Mouse (Mus musculus) layer of hippocampus, postnatal 36 days (tissue): ENCODE data around the gene Atp8b4. TPM values are rescaled to one million over a fixed set of nuclear protein-coding genes. Genes with fewer than 3 reads are reported as not detected.
"Not testable (repeated sequence)": the region's sequence is repeated elsewhere in the genome, so short reads cannot be mapped to it uniquely, and the experiment has no call there.

ENCODE experiments used
- DNase-seq, 2 experiments: peaks; one replicate each; pipeline ENCODE4 v3.0.0; 2022
- total RNA-seq, 2 experiments: library from RNA; stranded (reverse); gene quantifications; 2 replicates each; pipeline ENCODE4 v1.2.3; 2021

Gene Atp8b4
- total RNA-seq, 2 experiments from 2014 or later: not detected

DNA sequence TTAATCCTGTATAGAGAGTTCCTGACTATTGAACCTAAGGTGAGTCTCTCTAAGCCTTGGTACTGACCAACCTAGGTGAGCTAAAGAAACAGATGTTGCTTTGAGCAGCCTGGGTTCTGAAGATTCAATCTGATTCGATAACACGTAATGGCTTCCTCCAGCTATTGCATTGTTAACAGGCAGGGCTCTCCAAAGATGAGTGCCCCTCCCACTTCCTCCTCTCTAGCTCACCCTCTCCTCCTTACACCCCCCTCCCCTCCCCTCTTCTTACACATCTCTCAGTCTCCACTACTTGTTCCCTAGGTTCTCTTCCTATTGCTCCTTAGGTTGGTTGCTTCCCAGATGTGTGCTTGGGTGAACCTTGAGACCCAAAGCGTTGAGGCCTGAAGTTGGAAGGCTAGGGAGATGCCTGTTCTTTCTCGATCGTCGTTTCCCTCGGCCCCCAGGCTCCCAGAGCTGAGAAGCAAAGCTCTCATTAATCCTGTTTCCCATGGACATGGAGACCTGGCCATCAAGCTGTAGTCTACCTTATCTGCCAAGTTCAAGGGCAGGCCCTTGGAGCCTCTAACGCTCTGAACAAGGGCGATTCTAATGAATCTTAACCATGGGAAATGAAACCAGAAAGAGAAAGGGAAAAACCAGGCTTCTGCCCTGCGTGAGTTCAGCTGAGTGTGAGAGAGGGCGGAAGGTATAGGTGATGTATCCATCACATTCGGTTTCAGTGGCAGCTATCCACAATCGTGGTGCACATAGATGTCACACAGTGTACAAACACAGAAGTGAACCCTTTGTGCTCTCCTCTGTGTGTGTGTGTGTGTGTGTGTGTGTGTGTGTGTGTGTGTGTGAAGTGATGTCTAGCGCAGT lies 4.4 kb downstream of the Atp8b4 start:
- no peak for DNase-seq

DNA sequence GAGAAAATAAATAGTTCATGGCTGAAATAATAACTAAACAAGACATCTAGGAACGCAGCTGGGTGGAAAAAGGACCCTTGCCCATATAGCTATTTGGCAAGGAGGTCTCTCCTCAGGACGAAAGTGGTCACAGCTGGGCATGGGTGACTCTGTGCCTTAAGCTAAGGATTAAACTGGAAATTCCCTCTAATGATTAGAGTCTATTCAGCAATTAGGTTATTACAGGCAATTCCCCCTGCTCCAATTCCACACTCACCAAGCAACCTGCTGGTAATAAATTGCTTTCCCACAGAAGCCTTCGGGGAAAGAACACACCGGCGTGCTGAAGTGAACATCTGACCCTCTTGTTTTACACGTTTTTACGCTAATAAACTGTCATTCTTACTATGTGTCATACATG lies 5.2 kb downstream of the Atp8b4 start:
- DNase-seq: no peak

DNA sequence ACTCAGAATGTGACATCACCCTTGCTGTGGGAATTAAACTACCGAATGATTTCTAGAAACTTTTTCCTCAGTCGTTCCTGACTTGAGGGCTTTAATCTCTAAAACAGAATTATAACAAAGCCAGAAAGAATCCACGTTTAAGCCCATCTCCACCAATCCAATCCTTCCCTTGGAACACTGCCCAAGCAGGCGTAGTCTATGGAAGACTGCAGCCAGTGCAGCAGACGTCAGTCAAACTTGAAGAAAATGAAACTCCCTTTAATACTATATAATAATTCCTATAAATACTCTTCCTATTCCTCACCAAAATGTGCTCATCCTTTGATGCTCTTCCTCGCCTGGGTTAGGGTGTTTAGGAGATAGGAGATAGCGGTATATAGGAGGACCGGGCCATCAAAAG lies 7.2 kb downstream of the Atp8b4 start:
- DNase-seq: no peak

GRCm38 (mm10) chr2:126492713-126493112 lies 7.8 kb downstream of the Atp8b4 start:
- no peak for DNase-seq

- DNase-seq: no peak
Measured at GRCm38 (mm10) chr2:126491446-126491845, 9.0 kb downstream of the Atp8b4 start.

GRCm38 (mm10) chr2:126490573-126490972 lies 9.9 kb downstream of the Atp8b4 start:
- no peak for DNase-seq

DNA sequence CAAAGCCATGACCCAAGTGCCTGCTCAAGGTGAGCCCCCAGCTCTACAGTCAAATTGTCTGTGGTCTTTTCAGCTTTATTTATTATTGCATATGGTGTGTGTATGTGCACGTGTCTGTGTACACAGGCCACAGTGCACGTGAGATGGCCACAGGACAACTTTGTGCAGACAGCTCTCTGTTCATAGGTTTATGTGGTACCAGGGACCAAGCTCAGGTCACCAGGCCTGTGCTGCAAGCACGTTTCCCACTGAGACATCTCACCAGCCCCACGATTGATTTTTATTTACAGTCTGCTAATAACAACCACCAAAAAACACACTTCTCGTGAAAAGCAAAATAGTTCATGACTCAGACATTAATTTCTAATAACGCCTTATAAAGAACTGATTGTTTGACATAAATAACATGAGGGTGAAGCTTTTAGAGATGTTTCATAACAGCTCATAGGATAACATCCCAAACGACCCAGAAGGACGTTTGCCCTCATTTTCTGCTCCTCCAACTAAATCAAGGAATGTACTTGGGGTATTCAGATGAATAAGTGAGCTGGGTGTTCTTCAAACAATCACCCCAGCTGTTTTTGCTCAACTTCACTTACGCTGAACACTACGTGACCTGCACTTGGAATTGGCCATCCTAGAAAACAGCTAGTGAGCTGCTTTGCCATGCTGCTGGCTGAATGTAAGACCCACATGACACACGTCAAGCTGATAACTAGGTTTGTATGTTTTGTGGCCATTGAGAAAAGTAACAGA lies 15.0 kb downstream of the Atp8b4 start:
- no peak for DNase-seq

DNA sequence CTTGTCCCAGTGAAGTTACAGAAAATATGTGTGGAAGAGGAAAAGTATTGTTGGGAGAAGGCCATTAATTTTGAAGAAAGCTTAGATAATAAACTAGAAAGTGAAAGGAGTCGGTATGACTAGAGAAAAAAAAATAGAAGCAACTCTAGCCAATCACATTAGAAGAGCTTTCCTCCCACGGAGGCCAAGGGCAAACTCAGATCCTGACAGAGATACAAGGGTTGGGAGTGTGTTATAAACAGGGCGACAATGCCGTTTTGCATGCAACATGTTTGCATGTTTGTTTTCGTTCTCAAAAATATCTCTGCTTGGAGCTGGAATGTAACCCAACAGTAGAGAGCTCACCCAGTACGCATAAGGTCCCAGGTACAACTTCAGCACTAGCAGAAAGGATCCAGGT lies 17.1 kb downstream of the Atp8b4 start:
- DNase-seq: no peak

DNA sequence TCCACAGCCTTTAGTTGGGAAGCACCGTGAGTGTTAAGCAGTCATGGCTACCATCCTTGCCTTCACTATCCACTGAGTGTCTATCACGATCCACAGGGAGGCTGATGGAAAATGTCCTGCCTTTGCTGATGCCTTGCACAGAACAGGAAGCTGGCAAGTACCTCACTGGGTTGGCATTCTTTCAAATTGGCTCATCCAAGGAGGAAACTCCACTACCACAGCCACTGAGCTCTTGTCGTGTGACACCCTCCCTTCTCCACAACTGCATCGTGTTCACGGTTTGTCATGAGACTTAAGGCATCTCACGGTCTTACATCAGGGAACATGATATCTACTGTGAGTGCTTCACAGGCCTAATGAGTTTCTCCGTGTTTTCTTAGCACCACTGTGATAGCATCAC lies 22.9 kb downstream of the Atp8b4 start:
- DNase-seq: no peak

GRCm38 (mm10) chr2:126475681-126476410 lies 24.6 kb downstream of the Atp8b4 start:
- DNase-seq: no peak

GRCm38 (mm10) chr2:126474019-126474418 lies 26.5 kb downstream of the Atp8b4 start:
- DNase-seq: no peak

DNA sequence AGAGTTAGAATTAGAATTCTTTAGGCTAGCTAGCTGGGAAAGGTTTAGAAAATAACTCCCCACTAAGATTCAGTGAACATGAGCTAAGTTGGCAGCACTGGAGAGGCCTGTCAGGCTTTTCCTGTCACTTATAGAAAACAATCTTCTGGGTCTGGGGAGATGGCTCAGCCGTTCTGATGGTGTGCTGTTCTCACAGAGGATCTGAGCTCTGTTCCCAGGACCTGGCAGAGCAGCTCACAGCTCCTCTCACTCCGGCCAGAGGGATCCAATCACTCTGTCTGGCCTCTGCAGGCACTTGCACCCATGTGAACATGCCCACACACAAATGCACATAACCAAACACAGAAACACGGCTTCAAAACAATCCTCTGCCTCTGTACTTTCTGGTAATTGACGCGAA lies 27.6 kb downstream of the Atp8b4 start:
- no peak for DNase-seq

DNA sequence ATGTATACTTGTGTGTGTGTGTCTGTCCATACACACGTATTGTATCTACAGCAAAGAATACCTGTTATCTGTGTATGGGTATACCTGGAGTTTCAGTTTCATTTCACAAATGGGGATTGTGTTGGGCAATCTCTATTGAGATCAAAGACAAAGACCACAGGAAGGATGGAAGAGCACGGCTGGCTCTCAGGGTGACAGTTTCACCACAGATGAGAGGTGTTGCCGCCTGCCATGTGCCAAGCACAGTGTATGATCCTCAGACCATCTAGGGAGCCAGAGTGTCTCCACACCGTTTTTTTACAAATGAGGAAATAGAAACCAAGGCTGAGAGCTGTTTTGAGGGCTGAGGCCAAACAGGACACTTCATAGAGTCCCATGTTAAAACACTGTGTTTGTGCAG lies 32.7 kb downstream of the Atp8b4 start:
- DNase-seq: no peak

DNA sequence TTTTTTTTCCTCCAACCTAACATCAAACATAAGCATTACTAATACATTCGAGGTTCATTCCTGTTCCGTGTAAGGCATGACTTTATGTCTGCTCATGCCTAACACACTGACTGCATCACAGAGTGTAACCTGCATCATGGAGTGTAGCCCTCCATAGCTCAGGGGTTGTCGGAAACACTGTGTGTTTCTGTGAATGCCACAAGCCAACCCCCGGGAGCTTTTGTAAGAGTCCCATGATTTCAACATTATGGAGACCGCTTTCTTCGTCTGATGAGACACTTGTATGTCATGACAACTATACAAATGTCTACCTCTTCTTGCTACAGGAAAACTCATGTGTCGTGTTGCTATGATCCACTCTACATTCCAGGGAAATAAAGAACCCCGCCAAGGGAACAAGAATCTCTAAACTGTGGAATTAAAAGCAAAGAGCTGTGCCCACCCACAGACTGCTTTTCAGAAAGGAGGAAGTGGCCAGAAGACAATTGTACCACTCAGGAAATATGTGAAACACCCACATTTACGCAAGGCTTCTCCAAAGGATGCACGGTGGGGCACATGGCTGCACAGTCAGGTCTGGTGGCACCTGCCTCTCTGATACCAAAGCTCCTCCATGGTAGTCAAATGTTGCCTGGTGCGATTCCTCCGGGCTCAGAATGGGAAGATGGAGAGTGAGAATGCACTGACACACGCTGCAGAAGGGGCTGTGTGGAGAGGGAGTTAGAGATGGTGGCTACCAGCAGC lies 33.9 kb downstream of the Atp8b4 start:
- DNase-seq: no peak

- no peak for DNase-seq
Measured at GRCm38 (mm10) chr2:126458661-126459060, 41.8 kb downstream of the Atp8b4 start.

DNA sequence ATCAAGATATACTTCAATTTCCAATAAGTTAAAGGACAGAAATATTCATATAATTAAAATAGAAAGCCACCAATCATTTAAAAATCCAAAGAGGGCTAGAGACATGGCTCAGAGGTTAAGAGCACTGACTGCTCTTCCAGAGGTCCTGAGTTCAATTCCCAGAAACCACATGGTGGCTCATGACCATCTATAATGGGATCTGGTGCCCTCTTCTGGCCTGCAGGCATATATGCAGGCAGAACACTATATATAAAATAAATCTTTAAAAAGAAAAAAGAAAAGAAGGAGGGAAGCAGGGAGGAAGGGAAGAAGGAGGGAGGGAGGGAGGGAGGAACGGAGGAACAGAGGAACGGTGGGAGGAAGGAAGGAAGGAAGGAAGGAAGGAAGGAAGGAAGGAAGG lies 42.7 kb downstream of the Atp8b4 start:
- DNase-seq: not testable (repeated sequence)

DNA sequence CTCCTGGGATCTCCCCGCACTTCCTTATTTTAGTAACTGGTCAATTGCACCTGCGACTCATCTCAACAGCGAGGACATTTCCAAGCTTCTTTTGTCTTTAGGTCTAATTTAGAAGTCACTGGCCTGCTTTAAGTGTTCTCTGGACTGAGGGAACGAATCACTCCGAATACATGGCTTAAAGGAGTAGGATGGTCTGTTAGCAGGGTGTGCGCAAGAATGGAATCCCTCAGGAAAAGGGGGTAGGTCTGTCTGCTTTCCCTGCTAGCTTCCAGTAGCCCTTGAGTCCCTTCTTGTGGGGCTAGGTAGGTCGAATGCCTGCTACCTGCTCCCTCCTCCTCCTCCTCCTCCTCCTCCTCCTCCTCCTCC lies 49.6 kb downstream of the Atp8b4 start:
- no peak for DNase-seq

- peak in 1 of 2 experiments; percentile 8 for DNase-seq
Measured at GRCm38 (mm10) chr2:126450210-126450936, 50.1 kb downstream of the Atp8b4 start.

- no peak for DNase-seq
Measured at GRCm38 (mm10) chr2:126445039-126445438, 55.4 kb downstream of the Atp8b4 start.

GRCm38 (mm10) chr2:126441586-126441985 lies 58.9 kb downstream of the Atp8b4 start:
- no peak for DNase-seq

DNA sequence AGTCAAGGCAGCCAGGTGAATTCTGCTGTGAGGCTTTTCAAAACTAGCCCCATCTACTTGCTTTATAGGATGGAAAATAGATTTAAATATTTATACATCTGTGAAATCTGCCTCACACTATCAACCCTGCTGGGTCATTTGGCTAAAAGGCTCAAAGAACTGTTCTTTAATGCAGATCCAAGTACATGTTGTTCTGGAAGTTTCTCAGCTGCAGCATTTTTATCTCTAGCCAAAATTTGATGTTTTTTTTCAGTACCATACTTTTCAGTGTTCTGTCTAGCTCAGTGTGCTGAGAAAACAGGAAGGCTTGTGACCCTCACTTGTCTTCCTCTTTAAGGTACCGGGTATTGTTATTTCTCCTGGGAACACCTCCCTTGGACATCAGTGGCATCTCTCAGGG lies 65.8 kb downstream of the Atp8b4 start:
- no peak for DNase-seq

- no peak for DNase-seq
Measured at GRCm38 (mm10) chr2:126434305-126434704, 66.2 kb downstream of the Atp8b4 start.
